Mouse (Mus musculus): ENCODE results near the gene Emb.
A peak's percentile ranks its signal among the peaks of the same experiment; 100 is the strongest.
"Not testable (repeated sequence)": the region's sequence is repeated elsewhere in the genome, so short reads cannot be mapped to it uniquely, and the experiment has no call there.

Gene Emb

GRCm38 (mm10) chr13:117208236-117208635 lies at the start of gene Emb:
Gene Emb, plus strand, starts transcription at chr13:117208536.
- DNase-seq (ENCODE audit: low spot score), result no peak

- no peak for DNase-seq (ENCODE audit: low spot score)
Observed at GRCm38 (mm10) chr13:117163906-117164305, 44.4 kb upstream of the Emb start.

- no peak for DNase-seq (ENCODE audit: low spot score)
Observed at GRCm38 (mm10) chr13:117165071-117165470, 43.3 kb upstream of the Emb start.

- DNase-seq (ENCODE audit: low spot score), result not testable (repeated sequence)
Observed at GRCm38 (mm10) chr13:117180912-117181311, 27.4 kb upstream of the Emb start.

- no peak for DNase-seq (ENCODE audit: low spot score)
Observed at GRCm38 (mm10) chr13:117183288-117183687, 25.0 kb upstream of the Emb start.

GRCm38 (mm10) chr13:117185329-117185728 lies 23.0 kb upstream of the Emb start:
- no peak for DNase-seq (ENCODE audit: low spot score)

- no peak for DNase-seq (ENCODE audit: low spot score)
Observed at GRCm38 (mm10) chr13:117192161-117192560, 16.2 kb upstream of the Emb start.

- no peak for DNase-seq (ENCODE audit: low spot score)
Observed at GRCm38 (mm10) chr13:117193422-117193983, 14.8 kb upstream of the Emb start.

- DNase-seq (ENCODE audit: low spot score), result no peak
Observed at GRCm38 (mm10) chr13:117195569-117196495, 12.5 kb upstream of the Emb start.

- DNase-seq (ENCODE audit: low spot score), result no peak
Observed at GRCm38 (mm10) chr13:117197666-117198065, 10.7 kb upstream of the Emb start.

- DNase-seq (ENCODE audit: low spot score), result peak; percentile 88
Observed at GRCm38 (mm10) chr13:117198402-117199083, 9.8 kb upstream of the Emb start.

GRCm38 (mm10) chr13:117202755-117203471 lies 5.4 kb upstream of the Emb start:
- peak; percentile 70 for DNase-seq (ENCODE audit: low spot score)

- no peak for DNase-seq (ENCODE audit: low spot score)
Observed at GRCm38 (mm10) chr13:117204685-117205084, 3.7 kb upstream of the Emb start.

GRCm38 (mm10) chr13:117206066-117206465 lies 2.3 kb upstream of the Emb start:
- DNase-seq (ENCODE audit: low spot score), result no peak

GRCm38 (mm10) chr13:117211386-117211875 lies 3.1 kb downstream of the Emb start:
- DNase-seq (ENCODE audit: low spot score), result peak; percentile 50

- DNase-seq (ENCODE audit: low spot score), result peak; percentile 60
Observed at GRCm38 (mm10) chr13:117215481-117215880, 7.1 kb downstream of the Emb start.

GRCm38 (mm10) chr13:117216126-117216525 lies 7.8 kb downstream of the Emb start:
- DNase-seq (ENCODE audit: low spot score), result peak; percentile 60

- no peak for DNase-seq (ENCODE audit: low spot score)
Observed at GRCm38 (mm10) chr13:117216752-117217363, 8.5 kb downstream of the Emb start.

- no peak for DNase-seq (ENCODE audit: low spot score)
Observed at GRCm38 (mm10) chr13:117217621-117218020, 9.3 kb downstream of the Emb start.

GRCm38 (mm10) chr13:117218092-117218491 lies 9.8 kb downstream of the Emb start:
- DNase-seq (ENCODE audit: low spot score), result no peak

GRCm38 (mm10) chr13:117219871-117220500 lies 11.7 kb downstream of the Emb start:
- peak; percentile 68 for DNase-seq (ENCODE audit: low spot score)

All from embryo, embryonic 10.5 days (tissue).